Mouse (Mus musculus): ENCODE data around the gene Parp14.
"Not testable (repeated sequence)": the region's sequence is repeated elsewhere in the genome, so short reads cannot be mapped to it uniquely, and the experiment has no call there.

Parp14 gene

GRCm38 (mm10) chr16:35871048-35871851 lies at the start of gene Parp14:
TSS of gene Parp14 (minus strand) at chr16:35871544.
- in situ Hi-C loops (cut with MseI, MboI), result loop anchor here in 1 of 2 experiments (10.0 kb wide), 1 partner anchor 64 kb away; the partner anchor contains the start of genes Dtx3l and Parp9

GRCm38 (mm10) chr16:35918721-35919543 lies 47.6 kb upstream of the Parp14 start:
- in situ Hi-C loops (cut with MseI, MboI), result no loop called here

DNA sequence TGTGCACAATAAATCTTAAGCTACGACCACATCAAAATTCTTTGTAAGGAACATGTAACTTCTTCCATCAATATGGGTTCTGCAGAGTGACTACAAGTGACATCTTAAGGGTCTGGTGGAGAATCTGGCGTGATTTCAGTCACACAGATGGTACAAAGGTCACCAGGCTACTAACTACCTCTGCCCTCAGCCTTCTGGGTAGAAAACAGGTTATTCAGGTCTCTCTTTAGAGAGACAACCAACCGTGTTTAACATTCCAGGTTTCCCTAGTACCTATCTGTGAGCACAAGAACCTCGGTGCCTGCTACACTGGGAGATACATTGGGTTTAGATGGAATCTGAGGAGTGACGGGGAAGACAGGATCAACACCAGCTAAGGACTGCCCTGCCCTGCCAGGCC lies 43.0 kb upstream of the Parp14 start:
- in situ Hi-C loops (cut with MseI, MboI), result no loop called here

DNA sequence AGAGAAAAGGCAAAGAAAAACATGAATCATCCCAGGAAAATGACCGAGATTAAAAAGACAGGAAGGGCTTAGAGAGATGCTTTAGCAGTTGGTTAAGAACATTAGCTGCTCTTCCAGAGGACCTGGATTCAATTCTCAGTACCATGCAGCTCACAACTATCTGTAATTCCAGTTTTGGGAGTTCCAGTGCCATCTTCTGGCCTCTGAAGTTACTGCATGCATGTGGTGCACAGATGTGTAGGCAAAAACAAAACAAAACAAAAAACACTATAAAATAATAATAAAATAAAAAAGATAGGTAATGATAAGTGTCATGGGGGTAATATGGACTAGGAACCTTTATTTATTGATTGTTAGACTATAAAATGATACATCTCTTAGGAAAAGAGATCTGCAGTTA lies 42.2 kb upstream of the Parp14 start:
- in situ Hi-C loops (cut with MseI, MboI), result no loop called here

DNA sequence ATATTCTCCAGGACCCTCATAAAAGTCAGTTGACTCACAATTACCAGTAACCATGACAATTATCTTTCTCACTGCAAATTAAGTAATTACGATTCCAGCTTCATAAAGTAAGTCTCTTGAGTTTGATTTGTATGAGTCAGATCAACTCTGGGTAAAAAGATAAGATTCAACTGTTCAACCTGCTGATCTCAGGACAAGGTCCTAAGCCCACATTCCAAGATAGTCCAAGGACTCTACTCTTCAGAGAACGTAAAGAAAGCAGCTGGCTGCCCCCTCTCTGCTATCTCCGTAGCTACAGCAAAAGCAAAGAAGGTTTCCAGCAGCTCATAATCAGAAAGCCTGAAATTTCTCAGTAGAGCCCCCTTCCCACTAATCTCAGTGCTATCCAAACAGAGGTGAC lies 40.1 kb upstream of the Parp14 start:
- in situ Hi-C loops (cut with MseI, MboI), result no loop called here

- in situ Hi-C loops (cut with MseI, MboI), result no loop called here
Observed at GRCm38 (mm10) chr16:35907432-35908201, 36.3 kb upstream of the Parp14 start.

- in situ Hi-C loops (cut with MseI, MboI), result no loop called here
Observed at GRCm38 (mm10) chr16:35906887-35907286, 35.5 kb upstream of the Parp14 start.

DNA sequence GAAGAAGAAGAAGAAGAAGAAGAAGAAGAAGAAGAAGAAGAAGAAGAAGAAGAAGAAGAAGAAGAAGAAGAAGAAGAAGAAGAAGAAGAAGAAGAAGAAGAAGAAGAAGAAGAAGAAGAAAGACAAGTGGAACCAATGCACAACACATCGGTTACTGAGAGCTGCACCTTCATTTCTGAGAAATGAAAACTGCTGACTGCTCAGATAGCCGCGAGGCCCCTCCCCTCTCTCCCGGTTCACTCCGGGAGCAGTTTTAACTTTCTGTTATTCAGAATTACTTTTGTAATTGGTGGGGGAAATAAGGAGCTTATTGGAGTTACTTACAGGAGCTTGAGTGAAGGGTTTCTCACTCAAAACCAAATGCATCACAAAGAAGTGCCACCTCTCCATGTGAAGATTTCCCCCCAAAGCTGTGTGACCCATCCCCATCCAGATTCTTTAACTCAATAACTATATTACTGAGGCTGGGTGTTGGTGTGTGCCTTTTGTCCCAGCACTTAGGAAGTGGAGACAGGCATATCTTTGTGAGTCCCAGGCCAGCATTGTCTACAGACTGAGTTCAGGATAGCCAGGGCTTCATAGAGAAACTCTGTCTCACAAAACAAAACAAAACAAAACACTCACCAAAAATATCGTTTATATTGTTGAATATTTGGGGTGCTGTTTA lies 34.6 kb upstream of the Parp14 start:
- in situ Hi-C loops (cut with MseI, MboI), result no loop called here

DNA sequence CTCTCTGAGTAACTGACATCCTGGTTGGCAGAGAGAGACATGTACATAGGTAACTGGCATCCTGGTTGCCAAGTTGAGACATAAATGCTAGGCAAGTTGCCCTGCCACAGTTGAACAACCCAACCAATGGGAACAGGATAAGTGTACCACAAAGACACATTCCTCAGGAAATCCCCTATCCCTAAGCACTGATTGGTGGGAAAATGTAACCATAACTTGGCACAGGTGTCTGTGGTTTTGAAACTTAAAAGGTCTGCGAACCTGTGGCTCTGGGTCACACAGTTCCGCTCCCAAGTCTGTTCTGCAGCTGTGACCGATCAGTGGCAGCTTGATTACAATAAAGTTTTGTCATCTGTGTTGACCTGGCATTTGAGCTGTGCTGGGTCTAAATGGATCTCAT lies 34.0 kb upstream of the Parp14 start:
- in situ Hi-C loops (cut with MseI, MboI), result no loop called here

- in situ Hi-C loops (cut with MseI, MboI), result no loop called here
Observed at GRCm38 (mm10) chr16:35904121-35904736, 32.9 kb upstream of the Parp14 start.

DNA sequence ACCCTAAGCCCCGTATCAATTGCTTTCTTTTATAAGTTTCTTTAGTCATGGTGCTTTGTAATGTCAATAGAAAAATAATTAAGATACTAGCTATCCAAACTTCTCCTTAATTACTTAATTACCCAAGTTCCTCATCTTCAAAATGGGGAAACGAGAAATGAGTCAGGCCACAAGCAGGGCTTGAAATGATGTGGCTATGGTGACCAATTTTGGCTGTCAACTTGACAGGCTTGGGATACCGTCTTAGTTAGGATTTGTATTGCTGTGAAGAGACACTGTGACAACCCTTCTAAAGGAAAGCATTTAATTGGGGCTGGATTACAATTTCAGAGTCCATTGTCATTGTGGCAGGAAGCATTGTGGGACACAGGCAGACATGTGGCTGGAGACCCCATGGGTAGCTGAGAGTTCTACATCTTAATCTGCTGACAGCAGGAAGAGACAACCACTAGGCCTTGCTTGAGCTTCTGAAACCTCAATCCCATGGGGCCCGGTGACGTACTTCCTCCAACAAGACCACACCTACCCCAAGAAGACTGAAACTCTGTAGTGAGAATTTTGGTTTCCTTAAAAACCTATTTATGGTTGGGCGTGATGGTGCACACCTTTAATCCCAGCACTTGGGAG lies 31.8 kb upstream of the Parp14 start:
- in situ Hi-C loops (cut with MseI, MboI), result no loop called here

DNA sequence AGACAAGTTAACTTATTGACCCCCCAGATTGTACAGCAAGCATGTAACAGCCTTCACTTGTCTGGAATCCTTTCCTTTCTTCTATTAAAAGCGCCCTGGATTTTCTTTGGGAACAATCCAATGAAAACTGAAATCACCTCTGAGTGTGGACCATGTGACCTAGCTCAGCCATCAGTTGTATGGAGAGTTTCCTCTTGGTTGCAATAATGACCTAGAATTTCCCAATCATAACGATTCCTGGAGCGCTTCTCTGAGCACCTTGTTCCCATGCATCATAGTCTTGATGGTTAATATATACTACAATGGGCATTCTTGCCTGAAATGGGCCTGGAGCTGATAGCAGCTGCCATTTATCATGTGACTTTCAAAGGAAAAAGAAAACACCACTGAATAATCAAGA lies 29.2 kb upstream of the Parp14 start:
- in situ Hi-C loops (cut with MseI, MboI), result no loop called here

GRCm38 (mm10) chr16:35894997-35895396 lies 23.7 kb upstream of the Parp14 start:
- in situ Hi-C loops (cut with MseI, MboI), result no loop called here

DNA sequence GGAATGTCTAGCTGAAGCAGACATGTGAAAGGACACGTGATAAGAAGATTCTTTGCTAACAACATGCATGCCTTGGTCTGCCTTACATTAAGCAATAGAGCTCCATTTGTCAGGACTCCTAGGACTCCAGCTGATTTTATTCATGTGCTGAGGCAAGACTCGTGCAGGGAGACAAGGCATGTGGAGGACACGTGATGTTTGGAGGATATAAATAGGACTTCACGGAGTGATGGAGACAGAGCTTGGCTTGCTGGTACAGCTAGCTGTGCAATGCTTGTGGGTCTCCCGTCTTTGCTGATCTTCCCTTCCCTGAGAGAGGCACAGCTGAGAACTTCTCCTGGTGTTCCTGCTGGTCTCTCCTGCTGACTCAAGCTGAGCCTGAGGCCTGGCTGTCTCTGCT lies 20.3 kb upstream of the Parp14 start:
- in situ Hi-C loops (cut with MseI, MboI), result not testable (repeated sequence)

DNA sequence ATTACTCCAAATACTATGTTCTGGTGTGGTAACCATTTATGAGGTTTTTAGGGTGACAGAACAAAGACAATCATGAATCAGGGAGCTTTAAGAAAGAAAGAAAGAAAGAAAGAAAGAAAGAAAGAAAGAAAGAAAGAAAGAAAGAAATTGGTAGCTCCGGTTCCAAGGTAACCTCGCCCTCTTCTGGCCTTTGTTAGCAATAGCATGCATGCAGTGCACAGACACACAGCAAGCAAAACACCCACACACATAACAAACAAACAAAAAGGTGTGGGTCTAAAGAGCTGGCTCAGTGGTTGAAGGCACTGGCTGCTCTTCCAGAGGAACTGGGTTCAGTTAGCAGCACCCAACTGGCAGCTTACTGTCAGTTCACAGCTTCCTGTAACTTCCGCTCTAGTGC lies 19.3 kb upstream of the Parp14 start:
- in situ Hi-C loops (cut with MseI, MboI), result no loop called here

GRCm38 (mm10) chr16:35888910-35889309 lies 17.6 kb upstream of the Parp14 start:
- in situ Hi-C loops (cut with MseI, MboI), result no loop called here

- in situ Hi-C loops (cut with MseI, MboI), result no loop called here
Observed at GRCm38 (mm10) chr16:35888174-35888573, 16.8 kb upstream of the Parp14 start.

DNA sequence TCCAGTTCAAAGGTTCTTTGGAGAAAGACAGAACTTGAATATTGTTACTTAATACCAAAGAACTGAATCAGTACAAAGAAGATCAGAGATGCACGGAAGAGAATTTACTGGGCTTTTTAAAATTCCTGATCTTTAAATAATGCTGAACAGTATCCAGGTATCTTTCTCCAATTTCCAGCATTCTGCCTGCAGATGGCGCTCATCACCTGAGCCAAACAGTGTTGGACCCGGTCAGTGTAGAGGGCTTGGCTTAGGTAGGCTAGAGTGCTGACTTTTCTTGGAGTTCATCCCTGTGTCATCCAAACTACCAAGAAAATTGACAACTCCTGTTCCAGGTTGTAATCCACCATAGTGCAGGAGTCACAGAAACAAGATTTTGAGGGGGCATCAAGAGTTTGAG lies 3.1 kb upstream of the Parp14 start:
- in situ Hi-C loops (cut with MseI, MboI), result loop anchor here in 1 of 2 experiments (10.0 kb wide), 1 partner anchor 60 kb away; the partner anchor contains the start of genes Dtx3l and Parp9

- in situ Hi-C loops (cut with MseI, MboI), result loop anchor here in 1 of 2 experiments (10.0 kb wide), 1 partner anchor 62 kb away; the partner anchor contains the start of genes Dtx3l and Parp9
Observed at GRCm38 (mm10) chr16:35872410-35873006, 1.2 kb upstream of the Parp14 start.

- in situ Hi-C loops (cut with MseI, MboI), result loop anchor here in 1 of 2 experiments (10.0 kb wide), 1 partner anchor 63 kb away; the partner anchor contains the start of genes Dtx3l and Parp9
Observed at GRCm38 (mm10) chr16:35871898-35872297, 554 bp upstream of the Parp14 start.
